Mouse (Mus musculus): ENCODE measurements around the gene Tgoln1. TPM values are rescaled to one million over a fixed set of nuclear protein-coding genes. Genes with fewer than 3 reads are reported as not detected.

The Tgoln1 gene
- polyA plus RNA-seq, 1 experiment from 2014 or later: 44.1 TPM

- 51% methylated on average over 3 of the region's 3 CpGs for WGBS
- no peak for ATAC-seq (ENCODE audit: insufficient read depth, low FRiP score, low TSS enrichment)
Observed at GRCm38 (mm10) chr6:72571826-72572225, 45.0 kb downstream of the Tgoln1 start.

GRCm38 (mm10) chr6:72570644-72571397 is 46.0 kb downstream of the Tgoln1 start:
- Histone ChIP-seq H3K9me3 (ENCODE audit: control insufficient read depth, low read length) (no peaks in the 10 kb centered on the region), H3K27ac (ENCODE audit: low read depth, low read length) (no peak overlapping the region), H3K27me3 (ENCODE audit: control insufficient read depth, insufficient read depth, low read length) (no peaks in the 10 kb centered on the region), H3K36me3 (ENCODE audit: control insufficient read depth, insufficient read depth, low read length) (no peaks in the 10 kb centered on the region), H3K4me1 (ENCODE audit: control insufficient read depth, insufficient read depth, low read length) (no peaks in the 10 kb centered on the region), H3K9ac (ENCODE audit: low read length) (no peak overlapping the region), H3K4me3 (ENCODE audit: low read depth, low read length) (no peak overlapping the region), H3K4me2 (ENCODE audit: low read depth) (no peak overlapping the region)
- no peak for DNase-seq (ENCODE audit: low spot score)
- no peak for ATAC-seq (ENCODE audit: insufficient read depth, low FRiP score, low TSS enrichment)
- WGBS: 86% methylated on average over 10 of the region's 10 CpGs

More at GRCm38 (mm10) chr6:72571826-72572225, 45.0 kb downstream of the Tgoln1 start:
- Histone ChIP-seq H3K27ac (ENCODE audit: low read depth, low read length) (no peak overlapping the region), H3K36me3 (ENCODE audit: control insufficient read depth, insufficient read depth, low read length) (no peaks in the 10 kb centered on the region), H3K9ac (ENCODE audit: low read length) (no peak overlapping the region), H3K9me3 (ENCODE audit: control insufficient read depth, low read length) (no peaks in the 10 kb centered on the region), H3K4me3 (ENCODE audit: low read depth, low read length) (no peak overlapping the region), H3K4me2 (ENCODE audit: low read depth) (no peak overlapping the region), H3K4me1 (ENCODE audit: control insufficient read depth, insufficient read depth, low read length) (no peaks in the 10 kb centered on the region), H3K27me3 (ENCODE audit: control insufficient read depth, insufficient read depth, low read length) (no peaks in the 10 kb centered on the region)
- no peak for DNase-seq (ENCODE audit: low spot score)

DNA sequence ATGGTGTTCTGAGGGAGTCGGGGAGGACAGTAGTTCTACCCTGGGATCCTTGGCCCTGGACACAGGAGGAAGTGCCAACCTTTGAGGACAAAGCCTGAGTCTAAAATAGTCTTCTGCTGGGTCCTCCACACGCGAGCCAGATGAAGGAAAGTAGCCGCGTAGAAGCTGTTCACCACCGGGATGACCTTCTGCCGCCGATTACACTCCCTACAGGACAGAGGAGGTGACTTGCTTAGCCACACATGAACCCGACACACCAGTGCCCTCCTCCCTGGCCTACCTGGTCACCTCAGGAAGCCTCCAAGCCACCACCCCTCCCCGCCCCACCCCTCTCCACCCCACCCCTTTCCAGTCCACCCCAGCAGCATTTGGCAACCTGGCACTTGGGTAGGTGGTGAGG is 48.1 kb downstream of the Tgoln1 start:
- Histone ChIP-seq H3K27ac (ENCODE audit: low read depth, low read length) (no peak overlapping the region), H3K4me2 (ENCODE audit: low read depth) (no peak overlapping the region), H3K9me3 (ENCODE audit: control insufficient read depth, low read length) (no peaks in the 10 kb centered on the region), H3K4me1 (ENCODE audit: control insufficient read depth, insufficient read depth, low read length) (no peaks in the 10 kb centered on the region), H3K9ac (ENCODE audit: low read length) (no peak overlapping the region), H3K4me3 (ENCODE audit: low read depth, low read length) (no peak overlapping the region), H3K27me3 (ENCODE audit: control insufficient read depth, insufficient read depth, low read length) (no peaks in the 10 kb centered on the region), H3K36me3 (ENCODE audit: control insufficient read depth, insufficient read depth, low read length) (no peaks in the 10 kb centered on the region)
- ATAC-seq (ENCODE audit: insufficient read depth, low FRiP score, low TSS enrichment) (no peak), DNase-seq (ENCODE audit: low spot score) (no peak)
- WGBS: 94% methylated on average over 10 of the region's 10 CpGs

DNA sequence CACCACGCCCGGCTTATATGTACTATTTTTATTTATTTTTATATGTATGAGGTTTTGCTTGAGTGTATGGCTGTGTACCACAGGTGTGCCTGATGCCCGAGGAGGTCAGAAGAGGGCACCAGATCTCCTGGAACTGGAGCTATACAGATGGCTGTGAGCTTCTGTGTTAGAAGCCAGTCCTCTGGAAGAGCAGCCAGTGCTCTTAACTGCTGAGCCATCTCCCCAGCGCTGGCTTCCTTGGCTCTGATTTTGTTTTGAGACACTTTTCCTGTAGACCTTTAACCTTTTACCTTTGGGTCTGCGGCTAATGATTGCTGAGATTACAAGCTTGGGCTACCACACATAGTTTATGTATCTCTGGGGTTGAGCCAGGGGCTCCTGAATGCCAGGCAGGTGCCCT is 49.3 kb downstream of the Tgoln1 start:
- WGBS: 87% methylated on average over 5 of the region's 5 CpGs
- Histone ChIP-seq H3K9ac (ENCODE audit: low read length) (no peak overlapping the region), H3K4me1 (ENCODE audit: control insufficient read depth, insufficient read depth, low read length) (no peaks in the 10 kb centered on the region), H3K4me3 (ENCODE audit: low read depth, low read length) (no peak overlapping the region), H3K36me3 (ENCODE audit: control insufficient read depth, insufficient read depth, low read length) (no peaks in the 10 kb centered on the region), H3K9me3 (ENCODE audit: control insufficient read depth, low read length) (no peaks in the 10 kb centered on the region), H3K4me2 (ENCODE audit: low read depth) (no peak overlapping the region), H3K27ac (ENCODE audit: low read depth, low read length) (no peak overlapping the region), H3K27me3 (ENCODE audit: control insufficient read depth, insufficient read depth, low read length) (no peaks in the 10 kb centered on the region)
- DNase-seq (ENCODE audit: low spot score) (no peak), ATAC-seq (ENCODE audit: insufficient read depth, low FRiP score, low TSS enrichment) (no peak)

GRCm38 (mm10) chr6:72566044-72566443 is 50.8 kb downstream of the Tgoln1 start:
- H3K27ac ChIP-seq (ENCODE audit: low read depth, low read length): no peak overlapping the region
- no peaks in the 10 kb centered on the region for H3K4me1 ChIP-seq (ENCODE audit: control insufficient read depth, insufficient read depth, low read length)
- 4% methylated on average over 4 of the region's 4 CpGs for WGBS
- no peak overlapping the region for H3K9ac ChIP-seq (ENCODE audit: low read length)
- no peaks in the 10 kb centered on the region for H3K27me3 ChIP-seq (ENCODE audit: control insufficient read depth, insufficient read depth, low read length)
- H3K9me3 ChIP-seq (ENCODE audit: control insufficient read depth, low read length): no peaks in the 10 kb centered on the region
- H3K36me3 ChIP-seq (ENCODE audit: control insufficient read depth, insufficient read depth, low read length): no peaks in the 10 kb centered on the region
- DNase-seq (ENCODE audit: low spot score): peak; percentile 87
- H3K4me3 ChIP-seq (ENCODE audit: low read depth, low read length): no peak overlapping the region
- ATAC-seq (ENCODE audit: insufficient read depth, low FRiP score, low TSS enrichment): peak; percentile 74
- H3K4me2 ChIP-seq (ENCODE audit: low read depth): no peak overlapping the region

DNA sequence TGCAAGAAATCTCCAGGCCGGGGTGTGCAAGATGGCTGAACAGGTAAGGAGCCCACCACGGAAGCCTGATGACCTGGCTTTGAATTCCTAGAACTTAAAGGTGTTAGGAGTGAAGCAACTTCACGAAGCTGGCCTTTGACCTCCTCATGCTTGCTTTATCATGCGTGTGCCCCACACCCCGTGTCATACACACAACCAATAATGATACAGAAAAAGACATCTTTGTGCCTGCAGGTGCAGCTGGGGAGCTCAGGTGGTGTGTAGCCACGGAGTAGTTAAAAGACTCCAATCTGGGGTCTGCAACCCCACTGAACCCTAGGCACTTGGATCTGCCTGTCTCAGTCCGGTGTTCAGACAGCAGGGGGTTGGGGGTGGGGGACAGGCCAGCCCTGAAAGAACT is 51.3 kb downstream of the Tgoln1 start:
- ATAC-seq (ENCODE audit: insufficient read depth, low FRiP score, low TSS enrichment) (0 out of 2 replicates have a peak, but pooled peaks have one; percentile 20), DNase-seq (ENCODE audit: low spot score) (no peak)
- Histone ChIP-seq H3K27ac (ENCODE audit: low read depth, low read length) (no peak overlapping the region), H3K4me1 (ENCODE audit: control insufficient read depth, insufficient read depth, low read length) (no peaks in the 10 kb centered on the region), H3K36me3 (ENCODE audit: control insufficient read depth, insufficient read depth, low read length) (no peaks in the 10 kb centered on the region), H3K4me3 (ENCODE audit: low read depth, low read length) (no peak overlapping the region), H3K27me3 (ENCODE audit: control insufficient read depth, insufficient read depth, low read length) (no peaks in the 10 kb centered on the region), H3K9ac (ENCODE audit: low read length) (no peak overlapping the region), H3K9me3 (ENCODE audit: control insufficient read depth, low read length) (no peaks in the 10 kb centered on the region), H3K4me2 (ENCODE audit: low read depth) (no peak overlapping the region)
- WGBS: 83% methylated on average over 7 of the region's 7 CpGs

- H3K9ac ChIP-seq (ENCODE audit: low read length): no peak overlapping the region
- no peak overlapping the region for H3K27ac ChIP-seq (ENCODE audit: low read depth, low read length)
- 65% methylated on average over 5 of the region's 5 CpGs for WGBS
Observed at GRCm38 (mm10) chr6:72562894-72563293, 53.9 kb downstream of the Tgoln1 start.

GRCm38 (mm10) chr6:72562486-72562885 is 54.3 kb downstream of the Tgoln1 start:
- Histone ChIP-seq H3K4me3 (ENCODE audit: low read depth, low read length) (no peak overlapping the region), H3K27ac (ENCODE audit: low read depth, low read length) (no peak overlapping the region), H3K36me3 (ENCODE audit: control insufficient read depth, insufficient read depth, low read length) (no peaks in the 10 kb centered on the region), H3K9ac (ENCODE audit: low read length) (no peak overlapping the region), H3K9me3 (ENCODE audit: control insufficient read depth, low read length) (no peaks in the 10 kb centered on the region), H3K4me2 (ENCODE audit: low read depth) (no peak overlapping the region), H3K4me1 (ENCODE audit: control insufficient read depth, insufficient read depth, low read length) (no peaks in the 10 kb centered on the region), H3K27me3 (ENCODE audit: control insufficient read depth, insufficient read depth, low read length) (no peaks in the 10 kb centered on the region)
- DNase-seq (ENCODE audit: low spot score) (no peak), ATAC-seq (ENCODE audit: insufficient read depth, low FRiP score, low TSS enrichment) (no peak)
- 48% methylated on average over 6 of the region's 6 CpGs for WGBS

More at GRCm38 (mm10) chr6:72562894-72563293, 53.9 kb downstream of the Tgoln1 start:
- H3K4me3 ChIP-seq (ENCODE audit: low read depth, low read length): no peak overlapping the region
- no peak overlapping the region for H3K4me2 ChIP-seq (ENCODE audit: low read depth)
- no peaks in the 10 kb centered on the region for H3K36me3 ChIP-seq (ENCODE audit: control insufficient read depth, insufficient read depth, low read length)
- ATAC-seq (ENCODE audit: insufficient read depth, low FRiP score, low TSS enrichment) (no peak), DNase-seq (ENCODE audit: low spot score) (no peak)
- H3K4me1 ChIP-seq (ENCODE audit: control insufficient read depth, insufficient read depth, low read length): no peaks in the 10 kb centered on the region
- no peaks in the 10 kb centered on the region for H3K27me3 ChIP-seq (ENCODE audit: control insufficient read depth, insufficient read depth, low read length)
- H3K9me3 ChIP-seq (ENCODE audit: control insufficient read depth, low read length): no peaks in the 10 kb centered on the region

DNA sequence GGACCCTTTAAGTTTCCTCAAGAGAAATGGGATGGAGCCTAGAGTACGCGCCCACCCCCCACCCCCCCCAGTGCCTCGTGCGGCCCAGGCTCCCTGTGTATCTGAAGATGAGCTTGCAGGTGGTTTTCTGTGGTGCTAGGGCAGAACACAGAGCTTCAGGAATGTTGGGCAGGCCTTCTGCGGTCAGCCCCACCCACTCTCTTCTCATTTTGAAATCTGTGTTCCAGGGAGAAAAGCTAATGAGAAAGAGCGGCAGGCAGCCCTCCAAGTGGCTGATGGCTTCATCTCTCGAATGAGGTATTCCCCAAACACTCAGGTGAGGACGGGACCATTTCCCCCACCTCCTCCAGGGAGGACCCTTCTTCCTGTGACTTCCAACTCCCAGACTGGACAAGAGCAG is 56.0 kb downstream of the Tgoln1 start:
- H3K4me3 ChIP-seq (ENCODE audit: low read depth, low read length): no peak overlapping the region
- 79% methylated on average over 8 of the region's 8 CpGs for WGBS
- DNase-seq (ENCODE audit: low spot score): no peak

More for the DNA sequence above, 56.0 kb downstream of the Tgoln1 start:
- Histone ChIP-seq H3K4me2 (ENCODE audit: low read depth) (no peak overlapping the region), H3K36me3 (ENCODE audit: control insufficient read depth, insufficient read depth, low read length) (no peaks in the 10 kb centered on the region), H3K27ac (ENCODE audit: low read depth, low read length) (no peak overlapping the region), H3K9me3 (ENCODE audit: control insufficient read depth, low read length) (no peaks in the 10 kb centered on the region), H3K4me1 (ENCODE audit: control insufficient read depth, insufficient read depth, low read length) (no peaks in the 10 kb centered on the region), H3K27me3 (ENCODE audit: control insufficient read depth, insufficient read depth, low read length) (no peaks in the 10 kb centered on the region), H3K9ac (ENCODE audit: low read length) (no peak overlapping the region)
- no peak for ATAC-seq (ENCODE audit: insufficient read depth, low FRiP score, low TSS enrichment)
